Mouse (Mus musculus): ENCODE results near the gene Coro1c.

- TF ChIP-seq GATA1 (IDR thresholded peaks at IDR 0.05; ENCODE audit: low read length) (no peak), TAL1 (IDR thresholded peaks at IDR 0.05; ENCODE audit: low read length) (no peak)
Measured at GRCm38 (mm10) chr5:113933480-113933879, 24.9 kb upstream of the Coro1c start.
